Mouse (Mus musculus) intestine, embryonic 14.5 days (tissue): ENCODE measurements around the gene Scn9a. TPM values are rescaled to one million over a fixed set of nuclear protein-coding genes. Genes with fewer than 3 reads are reported as not detected.

ENCODE experiments used
- ATAC-seq: fragments of 200-750 bp; cut with Nextera tagmentation; replicated peaks from 2 replicates; pipeline ENCODE4 v1.8.0; 2017; ENCODE audit warnings: low read depth, moderate number of reproducible peaks, moderate TSS enrichment, moderate library complexity; ENCODE audit not compliant: low FRiP score, low TSS enrichment
- DNase-seq: peaks from one replicate; pipeline ENCODE4 v3.0.0-alpha.2; 2018; ENCODE audit warnings: low spot score
- H3K27ac ChIP-seq: fragments of 300-500 bp; sonication (generic); 2 replicates; pipeline ENCODE4 v1.5.1; 2014; ENCODE audit warnings: low read depth, mild to moderate bottlenecking, control low read depth
- H3K27me3 ChIP-seq: fragments of 300-500 bp; sonication (generic); replicated peaks from 2 replicates; pipeline ENCODE4 v1.6.1; 2014; ENCODE audit warnings: low read length, control low read depth; ENCODE audit not compliant: control insufficient read depth, insufficient read depth
- H3K36me3 ChIP-seq: fragments of 300-500 bp; sonication (generic); 2 replicates; pipeline ENCODE4 v1.6.1; 2014; ENCODE audit warnings: low read length, control low read depth; ENCODE audit not compliant: control insufficient read depth, insufficient read depth
- H3K4me1 ChIP-seq: fragments of 300-500 bp; sonication (generic); replicated peaks from 2 replicates; pipeline ENCODE4 v1.6.1; 2014; ENCODE audit warnings: low read length, control low read depth, mixed read lengths; ENCODE audit not compliant: control insufficient read depth, insufficient read depth
- H3K4me2 ChIP-seq: fragments of 300-500 bp; sonication (generic); 2 replicates; pipeline ENCODE4 v1.6.1; 2014; ENCODE audit warnings: low read length
- H3K4me3 ChIP-seq: fragments of 300-500 bp; sonication (generic); 2 replicates; pipeline ENCODE4 v1.5.1; 2014; ENCODE audit warnings: low read depth, low read length, control low read depth, mixed read lengths
- H3K9ac ChIP-seq: fragments of 300-500 bp; sonication (generic); 2 replicates; pipeline ENCODE4 v1.6.1; 2014; ENCODE audit warnings: mild to moderate bottlenecking, low read length
- H3K9me3 ChIP-seq: fragments of 300-500 bp; sonication (generic); 2 replicates; pipeline ENCODE4 v1.6.1; 2016; ENCODE audit warnings: low read length, control low read depth; ENCODE audit not compliant: control insufficient read depth
- WGBS: fragments of 180-500 bp; shearing (Covaris S2); extraction: QIAGEN DNeasy Blood & Tissue Kit; methylation state at CpG from one replicate; pipeline ENCODE4 v1.1.7; 2014; 5-methylcytosine and 5-hydroxymethylcytosine counted together
- polyA plus RNA-seq: library from polyadenylated mRNA; unstranded; fragments of >200 nt; fragmentation: Nextera tagmentation; extraction: Ambion mirVana; gene quantifications from 2 replicates; pipeline ENCODE4 v1.2.1, GENCODE M21; 2014

Gene Scn9a
- polyA plus RNA-seq, 1 experiment from 2014 or later = 1.2 TPM

GRCm38 (mm10) chr2:66436286-66436685 is 198.5 kb downstream of the Scn9a start:
- WGBS = 69% methylated on average over 3 of the region's 3 CpGs
- Histone ChIP-seq H3K9ac (no peak overlapping the region), H3K4me3 (no peak overlapping the region), H3K27ac (no peak overlapping the region), H3K36me3 (no peaks in the 10 kb centered on the region), H3K27me3 (no peaks in the 10 kb centered on the region), H3K4me2 (no peak overlapping the region), H3K9me3 (no peaks in the 10 kb centered on the region), H3K4me1 (no peaks in the 10 kb centered on the region)
- ATAC-seq (no peak), DNase-seq (no peak)

Other genes starting within 250 kb of the Scn9a start
- 0.62 and 0.64 TPM in 2 replicates for gene Scn1a, start 194.1 kb downstream of the Scn9a start, polyA plus RNA-seq
- gene Scn7a, start 150.0 kb upstream of the Scn9a start, polyA plus RNA-seq = 0.05 and 0.18 TPM in 2 replicates